Mouse (Mus musculus): ENCODE measurements around the gene Fezf1. TPM values are rescaled to one million over a fixed set of nuclear protein-coding genes. Genes with fewer than 3 reads are reported as not detected.

Gene Fezf1
- total and polyA plus RNA-seq, 3 experiments: not detected

Other genes with a start within 250 kb of the Fezf1 start
- not detected in 2 replicates for gene Aass, start 115.4 kb downstream of the Fezf1 start, total RNA-seq (2012; rRNA removed)
- not detected for gene Aass, start 115.4 kb downstream of the Fezf1 start, polyA plus RNA-seq (2012; ENCODE audit: insufficient read depth in 1 of 2, insufficient read length in 2 of 2, low read depth in 1 of 2, low replicate concordance in 2 of 2, missing spikeins in 1 of 2)